Mouse (Mus musculus): ENCODE results near the gene Tagln2. TPM values are rescaled to one million over a fixed set of nuclear protein-coding genes. Genes with fewer than 3 reads are reported as not detected.
A peak's percentile ranks its signal among the peaks of the same experiment; 100 is the strongest.

Gene Tagln2
- 10 to 100 TPM in 1 of 2 experiments, 1 to 10 TPM in 1; 7.9 to 13.1 TPM for total RNA-seq (2021)
- long read RNA-seq, experiment 1, partial matches to known transcripts, result 0 of 3 reads
- long read RNA-seq, experiment 1, other reads (novel, unspliced or antisense), result 2 of 3 reads
- long read RNA-seq, experiment 2, transcript Tagln2-202 (5 exons, 1,586 nt), result major isoform, 8 of 11 reads
- long read RNA-seq, experiment 2, partial matches to known transcripts, result 0 of 11 reads
- long read RNA-seq, experiment 2, other reads (novel, unspliced or antisense), result 3 of 11 reads

DNA sequence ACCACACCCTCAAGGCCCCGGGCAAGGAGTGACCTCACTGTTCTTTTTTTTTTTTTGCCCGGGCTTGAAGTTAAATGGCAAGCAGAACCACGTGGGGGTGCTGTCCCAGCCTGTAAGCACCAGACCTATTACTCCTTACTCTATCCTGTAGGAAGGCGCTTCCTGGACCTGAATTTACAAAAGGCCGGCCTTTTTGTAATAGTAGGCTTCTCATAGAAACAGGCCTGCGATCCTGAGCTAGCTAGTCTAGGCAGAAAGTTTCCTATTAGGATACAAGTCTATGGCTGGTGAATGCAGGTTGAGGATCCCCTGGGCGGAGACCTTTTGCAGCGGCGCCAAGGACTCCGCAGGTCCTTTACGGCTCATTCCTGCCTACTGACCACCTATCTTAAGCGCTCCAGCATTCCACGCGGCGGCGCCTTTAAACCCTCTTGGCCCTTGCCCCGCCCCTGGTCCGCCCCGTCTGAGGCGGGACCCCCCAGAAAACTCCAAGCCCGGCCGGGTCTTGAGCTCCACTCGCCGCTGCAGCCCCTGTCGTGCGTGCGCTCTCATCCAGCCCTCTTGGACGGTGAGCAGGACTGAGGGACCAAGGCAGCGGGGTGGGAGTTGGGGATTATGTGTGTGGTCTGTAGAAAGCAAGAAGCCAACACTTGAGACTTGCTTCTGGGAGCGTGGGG, at the start of gene Tagln2:
TSS of gene Tagln2 (plus strand) at position 283 of the 677 bp plus-strand sequence.
- DNase-seq (ENCODE audit: low spot score in 2 of 2), result no peak
- H3K4me3 ChIP-seq, result peak within 1 kb of the TSS; percentile 56
- H3K27ac ChIP-seq, result peak within 1 kb of the TSS; percentile 71
- peak; percentile 45 for TF ChIP-seq CTCF (conservative IDR thresholded peaks at IDR 0.05)

GRCm38 (mm10) chr1:172450226-172450625, 49.6 kb upstream of the Tagln2 start:
- no peak overlapping the region for H3K4me3 ChIP-seq
- no peak for DNase-seq (ENCODE audit: low spot score in 2 of 2)
- TF ChIP-seq CTCF (conservative IDR thresholded peaks at IDR 0.05), result peak; percentile 40
- no peak overlapping the region for H3K27ac ChIP-seq

DNA sequence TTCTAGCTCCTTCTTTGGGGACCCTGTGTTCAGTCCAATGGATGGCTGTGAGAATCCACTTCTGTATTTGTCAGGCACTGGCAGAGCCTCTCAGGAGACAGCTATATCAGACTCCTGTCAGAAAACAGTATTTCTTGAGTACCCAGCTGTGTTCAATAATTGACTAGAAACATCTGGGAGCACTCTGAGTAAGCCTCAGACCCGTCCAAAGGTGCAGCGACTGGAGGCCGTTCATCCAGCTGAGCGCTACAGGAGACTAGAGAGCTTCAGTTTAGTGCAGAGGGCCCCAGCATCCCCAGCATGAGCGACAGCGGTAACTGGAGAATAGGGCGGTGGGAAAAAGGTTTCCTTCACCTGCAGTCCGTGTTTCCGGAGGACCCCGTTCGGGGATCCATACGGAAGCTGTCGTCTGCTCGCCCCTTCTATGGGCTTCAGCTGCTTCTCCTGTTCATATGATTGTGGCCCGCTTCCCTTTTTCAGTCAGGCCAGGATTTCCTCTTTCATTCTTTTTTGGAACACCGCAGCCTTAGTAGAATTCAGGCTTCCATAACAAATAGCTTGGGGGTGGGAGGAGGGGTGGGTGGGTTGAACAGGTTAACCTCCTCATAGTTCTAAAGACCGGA, 48.9 kb upstream of the Tagln2 start:
- no peak for DNase-seq (ENCODE audit: low spot score in 2 of 2)
- H3K4me3 ChIP-seq, result no peak overlapping the region
- H3K27ac ChIP-seq, result no peak overlapping the region
- no peak for TF ChIP-seq CTCF (conservative IDR thresholded peaks at IDR 0.05)

- DNase-seq (ENCODE audit: low spot score in 2 of 2), result no peak
- H3K27ac ChIP-seq, result no peak overlapping the region
- no peak for TF ChIP-seq CTCF (conservative IDR thresholded peaks at IDR 0.05)
- no peak overlapping the region for H3K4me3 ChIP-seq
Measured at GRCm38 (mm10) chr1:172452911-172453310, 46.9 kb upstream of the Tagln2 start.

DNA sequence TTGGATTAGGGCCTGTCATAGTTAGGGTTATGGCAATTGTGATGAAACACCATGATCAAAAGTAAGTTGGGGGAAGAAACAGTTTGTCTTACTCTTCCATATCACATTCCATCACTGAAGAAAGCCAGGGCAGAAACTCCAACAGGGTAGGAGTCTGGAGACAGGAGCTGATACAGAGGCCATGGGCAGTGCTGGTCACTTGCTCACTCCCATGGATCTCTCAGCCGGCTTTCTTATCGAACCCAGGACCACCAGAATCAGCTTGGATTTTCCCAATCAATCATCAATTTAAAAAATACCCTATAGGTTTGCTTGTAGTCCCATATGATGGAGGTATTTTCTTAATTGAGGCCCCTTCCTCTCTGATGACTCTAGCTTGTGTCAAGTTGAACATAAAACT, 46.0 kb upstream of the Tagln2 start:
- DNase-seq (ENCODE audit: low spot score in 2 of 2), result no peak
- no peak for TF ChIP-seq CTCF (conservative IDR thresholded peaks at IDR 0.05)
- Histone ChIP-seq H3K4me3 (no peak overlapping the region), H3K27ac (no peak overlapping the region)

- no peak overlapping the region for H3K27ac ChIP-seq
- TF ChIP-seq CTCF (conservative IDR thresholded peaks at IDR 0.05), result no peak
- no peak for DNase-seq (ENCODE audit: low spot score in 2 of 2)
- H3K4me3 ChIP-seq, result no peak overlapping the region
Measured at GRCm38 (mm10) chr1:172455416-172455815, 44.4 kb upstream of the Tagln2 start.

GRCm38 (mm10) chr1:172456001-172456677, 43.7 kb upstream of the Tagln2 start:
- DNase-seq (ENCODE audit: low spot score in 2 of 2), result no peak

DNA sequence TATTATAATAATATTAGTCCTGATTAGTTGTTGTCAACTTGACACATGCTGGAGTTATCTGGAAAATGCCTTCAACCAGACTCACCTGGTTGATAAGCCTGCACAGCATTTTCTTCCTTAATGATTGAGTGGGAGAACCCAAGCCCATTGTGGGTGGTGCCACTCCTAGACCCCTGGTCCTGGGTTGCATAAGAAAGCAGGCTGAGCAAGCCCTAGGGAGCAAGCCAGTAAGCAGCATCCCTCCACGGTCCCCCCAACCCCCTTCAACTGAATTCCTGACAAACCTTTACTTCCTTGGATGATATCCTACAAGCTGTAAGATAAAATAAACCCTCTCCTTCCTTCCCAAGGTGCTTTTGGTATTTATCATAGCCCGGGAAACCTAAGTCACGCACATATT, 42.7 kb upstream of the Tagln2 start:
- Histone ChIP-seq H3K4me3 (no peak overlapping the region), H3K27ac (no peak overlapping the region)
- no peak for TF ChIP-seq CTCF (conservative IDR thresholded peaks at IDR 0.05)
- DNase-seq (ENCODE audit: low spot score in 2 of 2), result no peak

More at GRCm38 (mm10) chr1:172456001-172456677, 43.7 kb upstream of the Tagln2 start:
- no peak overlapping the region for H3K4me3 ChIP-seq
- no peak overlapping the region for H3K27ac ChIP-seq
- TF ChIP-seq CTCF (conservative IDR thresholded peaks at IDR 0.05), result no peak

- TF ChIP-seq CTCF (conservative IDR thresholded peaks at IDR 0.05), result no peak
- DNase-seq (ENCODE audit: low spot score in 2 of 2), result no peak
Measured at GRCm38 (mm10) chr1:172458041-172458440, 41.8 kb upstream of the Tagln2 start.

DNA sequence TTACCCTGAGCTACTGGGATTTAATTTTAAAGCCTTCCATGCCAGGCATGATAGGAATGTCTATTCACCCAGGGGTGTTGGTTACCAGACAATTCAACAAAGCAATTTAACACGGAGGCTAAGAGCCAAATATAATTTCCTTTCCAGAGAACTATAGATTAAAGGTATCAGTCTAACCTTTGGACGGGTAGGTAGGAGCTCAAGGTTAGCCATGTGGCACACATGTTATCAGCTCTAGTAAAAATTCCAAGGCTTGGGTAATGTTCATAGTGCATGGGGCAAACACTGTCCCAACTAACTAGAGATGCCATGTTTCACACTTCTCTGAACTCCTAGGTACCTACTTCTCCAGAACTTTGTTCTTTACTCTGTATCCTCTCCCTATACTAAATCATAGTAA, 38.2 kb upstream of the Tagln2 start:
- Histone ChIP-seq H3K27ac (no peak overlapping the region), H3K4me3 (no peak overlapping the region)
- no peak for DNase-seq (ENCODE audit: low spot score in 2 of 2)
- no peak for TF ChIP-seq CTCF (conservative IDR thresholded peaks at IDR 0.05)

More at GRCm38 (mm10) chr1:172458041-172458440, 41.8 kb upstream of the Tagln2 start:
- Histone ChIP-seq H3K27ac (no peak overlapping the region), H3K4me3 (no peak overlapping the region)

DNA sequence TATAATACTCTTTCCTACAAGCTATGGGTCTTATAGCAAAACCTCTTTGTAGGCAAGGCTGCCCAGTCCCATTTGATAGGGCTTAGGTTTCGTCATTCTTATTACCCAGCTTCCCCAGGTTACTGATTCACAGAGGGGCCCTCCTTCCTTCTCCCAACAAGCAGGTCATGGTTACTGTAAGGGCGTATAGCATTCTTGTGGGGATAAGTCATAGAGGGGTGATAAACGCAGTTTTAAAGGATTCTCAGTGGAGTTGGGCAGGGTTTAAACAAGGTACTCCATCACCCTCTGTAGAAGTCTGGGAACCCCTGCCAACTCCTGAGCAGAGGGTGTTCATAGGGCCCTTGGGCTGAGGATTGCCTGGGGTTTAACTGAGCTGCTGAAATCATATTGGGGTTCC, 37.3 kb upstream of the Tagln2 start:
- TF ChIP-seq CTCF (conservative IDR thresholded peaks at IDR 0.05), result no peak
- Histone ChIP-seq H3K27ac (no peak overlapping the region), H3K4me3 (no peak overlapping the region)
- DNase-seq (ENCODE audit: low spot score in 2 of 2), result no peak

GRCm38 (mm10) chr1:172463387-172464333, 36.2 kb upstream of the Tagln2 start:
- Histone ChIP-seq H3K4me3 (no peak overlapping the region), H3K27ac (no peak overlapping the region)
- no peak for DNase-seq (ENCODE audit: low spot score in 2 of 2)
- TF ChIP-seq CTCF (conservative IDR thresholded peaks at IDR 0.05), result no peak
